Mouse (Mus musculus) liver, embryonic 15.5 days (tissue): Measurements from ENCODE around the gene Clcn1. TPM values are rescaled to one million over a fixed set of nuclear protein-coding genes. Genes with fewer than 3 reads are reported as not detected.

Experiments
- ATAC-seq: fragments of 200-750 bp; cut with Nextera tagmentation; 2 replicates; pipeline ENCODE4 v1.8.0; 2017; ENCODE audit warnings: moderate number of reproducible peaks, mild to moderate bottlenecking, moderate library complexity; ENCODE audit not compliant: insufficient read depth
- H3K27ac ChIP-seq: fragments of 300-500 bp; sonication (generic); replicated peaks from 2 replicates; pipeline ENCODE4 v1.5.1; 2015; ENCODE audit warnings: mild to moderate bottlenecking, inconsistent platforms
- H3K27me3 ChIP-seq: fragments of 300-500 bp; sonication (generic); 2 replicates; pipeline ENCODE4 v1.6.1; 2015; ENCODE audit warnings: mild to moderate bottlenecking, inconsistent platforms
- H3K36me3 ChIP-seq: fragments of 300-500 bp; sonication (generic); replicated peaks from 2 replicates; pipeline ENCODE4 v1.6.1; 2015; ENCODE audit warnings: moderate library complexity, mild to moderate bottlenecking, inconsistent platforms
- H3K4me1 ChIP-seq: fragments of 300-500 bp; sonication (generic); replicated peaks from 2 replicates; pipeline ENCODE4 v1.6.1; 2015; ENCODE audit warnings: inconsistent platforms
- H3K4me2 ChIP-seq: fragments of 300-500 bp; sonication (generic); 2 replicates; pipeline ENCODE4 v1.6.1; 2015; ENCODE audit warnings: moderate library complexity, mild to moderate bottlenecking, inconsistent platforms
- H3K4me3 ChIP-seq: fragments of 300-500 bp; sonication (generic); replicated peaks from 2 replicates; pipeline ENCODE4 v1.5.1; 2015; ENCODE audit warnings: mild to moderate bottlenecking, inconsistent platforms
- H3K9ac ChIP-seq: fragments of 300-500 bp; sonication (generic); 2 replicates; pipeline ENCODE4 v1.6.1; 2015; ENCODE audit warnings: moderate library complexity, mild to moderate bottlenecking, inconsistent platforms
- H3K9me3 ChIP-seq: fragments of 300-500 bp; sonication (generic); replicated peaks from 2 replicates; pipeline ENCODE4 v1.6.1; 2016; ENCODE audit warnings: inconsistent platforms
- WGBS: fragments of 180-500 bp; shearing (Covaris S2); methylation state at CpG from one replicate; pipeline ENCODE4 v1.1.7; 2015; ENCODE audit warnings: mixed read lengths; ENCODE audit not compliant: insufficient replicate concordance; 5-methylcytosine and 5-hydroxymethylcytosine counted together
- polyA plus RNA-seq: library from polyadenylated mRNA; unstranded; fragments of >200 nt; fragmentation: Nextera tagmentation; extraction: Ambion mirVana; gene quantifications from 2 replicates; pipeline ENCODE4 v1.2.1, GENCODE M21; 2015

The Clcn1 gene
- polyA plus RNA-seq, 1 experiment from 2014 or later = 0.07 TPM

DNA sequence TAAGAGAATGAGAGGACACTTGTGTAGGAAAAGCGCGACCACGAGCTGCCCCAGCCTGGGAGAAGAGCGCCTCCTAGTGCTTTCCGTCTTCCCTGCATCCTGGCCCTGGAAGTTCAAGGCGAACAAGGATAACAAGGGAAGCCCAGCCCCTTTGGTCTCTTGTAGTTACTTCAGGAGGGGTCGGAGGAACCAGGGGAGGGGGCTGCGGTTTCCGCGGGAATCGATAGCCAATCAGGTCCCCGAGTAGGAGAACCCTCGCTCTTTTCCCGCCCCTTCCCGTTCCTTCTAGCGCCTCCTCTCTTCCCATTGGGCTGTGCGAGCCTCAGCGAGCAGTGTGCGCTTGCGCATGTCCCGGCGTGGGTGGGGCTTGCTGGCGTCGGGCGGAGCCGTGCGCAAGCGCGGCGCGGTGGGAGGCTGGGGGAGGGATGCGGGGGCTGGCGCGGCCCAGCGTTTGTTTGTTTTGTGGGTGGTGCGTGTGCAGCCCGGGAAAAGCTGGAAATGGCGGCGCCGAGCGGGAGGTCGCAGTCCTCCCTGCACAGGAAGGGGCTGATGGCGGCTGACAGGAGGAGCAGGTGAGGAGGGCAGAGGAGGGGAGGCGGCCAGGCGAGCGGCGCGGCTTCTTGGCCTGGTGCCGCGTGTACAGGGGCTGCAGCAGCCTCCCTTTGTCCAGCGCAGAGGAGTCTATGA lies 21.7 kb upstream of the Clcn1 start, which contains the start of gene Casp2:
TSS of gene Casp2 (plus strand) at position 360 of the 687 bp plus-strand sequence.
- Histone ChIP-seq H3K36me3 (peaks cover 27% of the 10 kb centered on the region), H3K4me1 (peaks cover 28% of the 10 kb centered on the region), H3K27ac (peak within 1 kb of the TSS; percentile 90), H3K9ac (peak within 1 kb of the TSS; percentile 92), H3K4me2 (peak within 1 kb of the TSS; percentile 81), H3K4me3 (peak within 1 kb of the TSS; percentile 99), H3K27me3 (no peaks in the 10 kb centered on the region), H3K9me3 (no peaks in the 10 kb centered on the region)
- peak; percentile 98 for ATAC-seq
- under 1% methylated on average over 51 of the region's 51 CpGs for WGBS

DNA sequence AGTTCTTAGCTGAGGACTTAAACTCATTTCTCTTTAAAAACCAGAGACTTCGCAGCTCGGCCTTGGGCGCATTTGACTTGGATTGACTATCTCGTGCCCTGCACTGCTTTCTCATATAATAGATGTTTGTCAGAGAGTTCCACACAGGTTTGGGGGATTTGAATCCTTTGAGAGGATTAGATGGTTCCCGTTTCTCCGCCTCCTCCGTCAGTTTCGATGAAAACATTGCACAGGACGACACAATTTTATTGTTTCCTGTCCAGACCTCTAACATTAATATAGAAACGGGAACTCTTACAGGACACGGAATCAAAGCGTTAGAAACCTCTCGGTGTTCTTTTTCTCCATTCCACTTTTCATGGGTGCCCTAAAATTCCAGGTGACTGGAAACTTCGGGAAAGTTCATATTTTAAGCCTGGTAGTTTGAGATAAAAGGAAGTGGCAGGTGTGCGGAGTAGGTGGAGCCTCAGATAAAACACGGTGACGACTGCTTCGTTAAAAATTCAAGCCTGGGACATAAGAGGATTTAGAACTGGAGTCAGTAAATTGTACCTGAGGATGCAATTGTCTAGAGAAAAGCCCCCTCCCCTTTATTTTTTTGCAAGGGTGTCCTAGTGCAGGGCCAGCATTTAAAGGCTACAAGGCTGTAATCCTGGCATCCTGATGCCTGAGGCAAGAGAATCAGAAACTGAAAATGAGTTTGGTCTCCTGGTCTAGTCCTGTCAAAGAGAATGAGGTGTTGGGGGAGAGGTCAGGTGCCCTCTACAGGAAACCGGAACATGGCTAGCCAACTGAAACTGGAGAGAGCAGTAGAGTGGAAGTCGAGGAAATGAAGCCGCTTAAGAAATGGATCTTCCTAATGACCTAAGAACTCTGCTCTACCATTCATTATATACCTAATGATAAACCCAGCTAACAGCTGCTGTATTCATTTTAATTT lies 20.8 kb upstream of the Clcn1 start:
- H3K4me3 ChIP-seq = peak overlapping the region; percentile 99
- peaks cover 35% of the 10 kb centered on the region for H3K36me3 ChIP-seq
- ATAC-seq = no peak
- H3K4me2 ChIP-seq = peak overlapping the region; percentile 81
- H3K4me1 ChIP-seq = peaks cover 30% of the 10 kb centered on the region
- WGBS = under 1% methylated on average over 21 of the region's 21 CpGs
- no peaks in the 10 kb centered on the region for H3K9me3 ChIP-seq
- peak overlapping the region; percentile 90 for H3K27ac ChIP-seq
- H3K9ac ChIP-seq = peak overlapping the region; percentile 92
- H3K27me3 ChIP-seq = no peaks in the 10 kb centered on the region

DNA sequence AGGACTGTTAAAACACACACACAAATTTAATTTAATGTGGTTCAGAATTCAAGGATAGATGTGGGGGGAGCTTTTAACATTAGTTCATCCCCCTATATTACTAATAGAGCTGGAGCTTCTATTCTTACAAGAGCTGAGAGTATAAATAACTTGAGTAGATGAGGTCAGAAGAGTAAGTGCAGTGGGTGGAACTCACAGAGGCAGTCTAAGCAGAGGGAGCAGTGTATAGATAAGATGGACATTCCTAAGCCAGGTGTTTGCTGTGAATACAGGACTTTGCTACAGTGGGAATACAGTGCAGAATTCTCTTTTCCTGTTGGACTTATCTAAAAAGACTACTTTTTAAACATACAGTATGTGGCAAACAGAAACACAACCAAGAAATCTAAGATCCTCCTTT lies 15.7 kb upstream of the Clcn1 start:
- no peak for ATAC-seq
- H3K9ac ChIP-seq = no peak overlapping the region
- no peaks in the 10 kb centered on the region for H3K9me3 ChIP-seq
- H3K27me3 ChIP-seq = no peaks in the 10 kb centered on the region
- peaks cover 81% of the 10 kb centered on the region for H3K36me3 ChIP-seq
- H3K4me3 ChIP-seq = no peak overlapping the region
- no peak overlapping the region for H3K4me2 ChIP-seq
- peaks cover 17% of the 10 kb centered on the region for H3K4me1 ChIP-seq
- H3K27ac ChIP-seq = no peak overlapping the region

DNA sequence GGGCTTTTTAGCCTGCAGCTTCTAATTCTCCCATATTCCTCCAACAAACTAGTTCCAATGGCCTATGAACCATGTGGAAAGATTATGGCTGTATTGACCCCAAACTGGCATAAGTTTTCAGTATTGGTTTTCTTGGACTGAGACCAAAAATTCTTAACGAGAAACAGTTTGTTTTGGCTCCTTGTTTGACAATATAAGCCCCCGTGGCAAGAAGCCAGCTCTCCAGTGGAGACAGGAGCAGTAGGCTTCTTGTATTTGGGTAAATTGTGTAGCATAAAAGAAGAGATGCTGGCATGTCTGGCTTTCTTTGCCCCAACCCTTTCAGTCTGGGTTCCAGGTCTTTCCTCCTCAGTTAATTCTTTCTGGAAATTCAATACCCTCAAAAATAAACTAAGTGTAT lies 10.3 kb upstream of the Clcn1 start:
- Histone ChIP-seq H3K9ac (no peak overlapping the region), H3K4me1 (no peaks in the 10 kb centered on the region), H3K27me3 (no peaks in the 10 kb centered on the region), H3K27ac (no peak overlapping the region), H3K4me2 (no peak overlapping the region), H3K4me3 (no peak overlapping the region), H3K36me3 (peaks cover 92% of the 10 kb centered on the region), H3K9me3 (no peaks in the 10 kb centered on the region)
- 68% methylated on average over 2 of the region's 2 CpGs for WGBS
- ATAC-seq = no peak

DNA sequence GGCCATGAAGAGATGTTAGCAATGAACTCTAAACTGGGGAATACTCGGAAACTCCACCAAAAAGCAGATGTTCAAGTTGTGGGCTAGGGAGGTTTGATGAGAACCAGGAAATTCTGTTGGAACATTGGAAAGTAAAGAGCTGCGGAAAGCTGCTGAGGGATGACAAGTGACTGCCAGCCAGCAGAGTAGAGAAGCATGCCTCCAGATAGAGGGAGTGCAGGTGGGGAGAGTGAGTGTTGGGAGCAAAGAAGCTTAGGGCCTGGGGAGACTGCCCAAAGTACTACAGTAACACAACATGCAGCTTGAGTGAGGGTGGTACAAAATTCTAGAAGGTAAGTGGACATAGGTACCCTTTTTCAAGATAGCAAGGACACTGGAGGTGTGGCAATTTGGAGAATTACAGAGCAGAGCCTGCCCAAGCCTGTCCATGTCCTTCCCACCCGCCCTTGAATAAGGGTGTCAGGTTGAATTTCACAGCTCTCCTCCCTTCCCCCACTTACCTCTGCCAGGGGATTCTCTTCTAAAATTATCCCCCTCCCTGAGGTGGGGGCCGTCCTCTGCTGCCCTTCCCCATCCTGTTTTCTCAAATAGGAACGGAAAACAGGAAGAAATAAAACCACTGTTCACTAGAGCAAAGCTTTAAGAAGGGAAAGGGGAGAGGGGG lies 3.5 kb upstream of the Clcn1 start:
- no peaks in the 10 kb centered on the region for H3K4me1 ChIP-seq
- H3K36me3 ChIP-seq = peaks cover 58% of the 10 kb centered on the region
- no peaks in the 10 kb centered on the region for H3K9me3 ChIP-seq
- no peak overlapping the region for H3K4me2 ChIP-seq
- H3K4me3 ChIP-seq = no peak overlapping the region
- H3K27ac ChIP-seq = no peak overlapping the region
- no peak overlapping the region for H3K9ac ChIP-seq
- 58% methylated on average over 5 of the region's 5 CpGs for WGBS
- H3K27me3 ChIP-seq = no peaks in the 10 kb centered on the region
- no peak for ATAC-seq

DNA sequence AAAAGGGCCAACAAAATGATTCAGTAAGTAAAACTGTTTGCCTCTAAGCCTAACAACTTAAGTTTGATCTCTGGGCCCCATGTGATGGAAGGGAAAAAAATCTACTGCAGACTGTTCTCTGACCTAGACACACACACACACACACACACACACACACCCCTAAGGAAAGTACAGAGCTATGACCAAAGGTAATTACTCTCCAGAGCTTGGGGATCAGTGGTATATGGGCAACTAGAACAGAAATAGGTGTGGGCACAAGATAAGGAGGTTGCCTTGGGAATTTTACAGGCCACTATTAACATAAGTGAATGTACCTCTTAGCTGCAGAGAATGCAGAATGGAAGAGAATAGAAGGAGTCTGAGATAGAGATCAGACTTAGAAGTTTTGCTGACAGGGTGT lies 1.1 kb downstream of the Clcn1 start:
- Histone ChIP-seq H3K4me3 (no peak overlapping the region), H3K36me3 (peaks cover 14% of the 10 kb centered on the region), H3K27me3 (no peaks in the 10 kb centered on the region), H3K4me1 (no peaks in the 10 kb centered on the region), H3K9me3 (no peaks in the 10 kb centered on the region), H3K27ac (no peak overlapping the region), H3K4me2 (no peak overlapping the region), H3K9ac (no peak overlapping the region)
- no peak for ATAC-seq

DNA sequence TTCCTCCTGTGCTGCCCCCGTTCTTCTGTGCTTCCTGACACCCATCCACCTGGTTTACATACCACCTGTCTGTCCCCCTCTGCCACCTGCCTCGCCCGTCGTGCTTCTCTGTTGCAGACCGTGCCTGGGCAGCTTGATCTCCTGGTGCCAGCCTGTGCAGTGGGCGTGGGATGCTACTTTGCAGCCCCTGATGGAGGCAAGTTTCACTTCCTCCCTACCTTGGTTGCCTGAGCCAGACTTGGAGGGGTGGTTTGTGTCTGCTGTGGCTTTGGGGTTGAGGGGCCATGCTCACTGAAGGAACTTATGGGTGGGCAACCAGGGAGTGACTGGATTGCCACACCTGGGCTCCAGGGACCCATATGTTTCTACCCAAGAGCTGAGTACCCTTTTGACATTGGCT lies 6.8 kb downstream of the Clcn1 start:
- no peak overlapping the region for H3K9ac ChIP-seq
- H3K4me3 ChIP-seq = no peak overlapping the region
- no peaks in the 10 kb centered on the region for H3K4me1 ChIP-seq
- WGBS = 55% methylated on average over 6 of the region's 6 CpGs
- no peak overlapping the region for H3K4me2 ChIP-seq
- H3K27me3 ChIP-seq = no peaks in the 10 kb centered on the region
- ATAC-seq = no peak
- no peak overlapping the region for H3K27ac ChIP-seq
- H3K9me3 ChIP-seq = no peaks in the 10 kb centered on the region
- H3K36me3 ChIP-seq = no peaks in the 10 kb centered on the region

DNA sequence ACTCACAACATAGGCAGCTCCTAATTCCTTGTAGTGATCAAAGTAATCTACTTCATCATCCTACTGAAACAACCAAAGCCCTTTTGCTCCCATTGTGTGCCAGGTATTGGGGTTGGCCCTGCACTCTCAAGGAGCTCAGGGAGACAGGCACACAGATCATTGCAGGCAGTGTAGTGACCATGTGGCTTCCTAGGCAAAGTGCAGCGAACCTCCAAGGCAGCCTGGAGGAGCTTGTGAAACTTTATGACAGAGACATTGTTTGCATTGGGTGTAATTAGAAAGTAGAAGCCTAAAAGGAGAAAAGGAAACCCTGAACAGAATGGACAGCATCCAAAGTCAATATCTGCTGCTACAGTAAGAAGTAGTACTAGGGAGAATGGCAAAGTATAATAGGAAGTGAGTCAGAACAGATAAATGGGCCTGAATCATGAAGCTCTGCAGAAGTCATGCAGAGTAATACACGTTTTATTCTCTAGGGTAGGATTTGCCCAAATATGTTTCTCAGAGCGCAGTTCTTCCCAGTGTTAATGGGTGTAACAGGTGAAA lies 9.1 kb downstream of the Clcn1 start:
- Histone ChIP-seq H3K4me1 (no peaks in the 10 kb centered on the region), H3K4me3 (no peak overlapping the region), H3K27me3 (no peaks in the 10 kb centered on the region), H3K9me3 (no peaks in the 10 kb centered on the region), H3K36me3 (no peaks in the 10 kb centered on the region), H3K4me2 (no peak overlapping the region), H3K27ac (no peak overlapping the region), H3K9ac (no peak overlapping the region)
- 55% methylated on average over 3 of the region's 3 CpGs for WGBS
- ATAC-seq = no peak

DNA sequence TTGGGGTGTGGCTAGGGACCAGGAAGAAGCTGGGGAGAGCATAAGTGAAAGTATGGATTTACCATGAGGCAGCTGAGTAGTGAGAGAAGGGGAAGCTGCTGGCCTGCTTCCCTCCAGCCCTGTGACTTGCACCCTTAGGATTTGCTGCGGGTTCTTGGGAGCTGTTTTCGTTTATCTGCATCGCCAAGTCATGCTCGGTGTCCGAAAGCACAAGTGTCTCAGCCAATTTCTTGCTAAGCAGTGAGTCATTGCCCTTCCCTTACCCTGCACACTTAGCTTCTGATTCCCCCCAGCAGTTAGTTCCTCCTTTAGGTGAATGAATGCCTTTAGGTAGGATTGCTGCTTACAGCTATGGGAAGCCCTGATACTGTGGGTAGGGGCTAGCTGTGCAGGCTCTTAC lies 12.9 kb downstream of the Clcn1 start:
- H3K4me3 ChIP-seq = no peak overlapping the region
- no peaks in the 10 kb centered on the region for H3K36me3 ChIP-seq
- no peak for ATAC-seq
- no peaks in the 10 kb centered on the region for H3K4me1 ChIP-seq
- H3K9me3 ChIP-seq = no peaks in the 10 kb centered on the region
- WGBS = 22% methylated on average over 5 of the region's 5 CpGs
- no peak overlapping the region for H3K27ac ChIP-seq
- H3K4me2 ChIP-seq = no peak overlapping the region
- H3K27me3 ChIP-seq = no peaks in the 10 kb centered on the region
- no peak overlapping the region for H3K9ac ChIP-seq

DNA sequence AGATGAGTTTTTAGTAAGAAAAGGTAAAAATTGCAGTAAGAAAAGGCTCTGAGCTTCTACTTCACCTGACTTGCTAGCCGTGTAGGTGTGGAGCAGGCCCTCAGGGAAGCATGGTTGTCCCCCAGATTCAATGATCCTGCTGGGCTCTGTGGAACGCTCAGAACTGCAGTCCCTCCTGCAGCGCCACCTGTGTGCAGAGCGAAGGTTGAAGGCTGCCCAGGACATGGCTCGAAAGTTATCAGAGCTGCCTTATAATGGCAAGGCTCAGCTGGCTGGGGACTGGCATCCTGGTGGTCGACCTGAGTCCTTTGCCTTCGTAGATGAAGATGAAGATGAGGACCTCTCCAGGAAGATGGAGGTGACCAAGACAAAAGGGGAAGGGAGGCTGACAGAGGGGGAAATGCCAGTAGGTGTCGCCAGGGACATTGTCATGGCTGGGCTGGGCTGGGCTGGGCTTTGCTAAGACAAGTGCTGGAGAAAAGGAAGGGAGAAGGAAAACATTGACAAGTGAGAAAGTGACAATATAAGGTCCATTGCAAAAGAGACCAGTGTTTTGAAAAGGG lies 23.4 kb downstream of the Clcn1 start:
- no peak overlapping the region for H3K4me2 ChIP-seq
- no peak overlapping the region for H3K27ac ChIP-seq
- H3K9ac ChIP-seq = no peak overlapping the region
- no peaks in the 10 kb centered on the region for H3K9me3 ChIP-seq
- no peaks in the 10 kb centered on the region for H3K27me3 ChIP-seq
- no peaks in the 10 kb centered on the region for H3K36me3 ChIP-seq
- WGBS = 37% methylated on average over 8 of the region's 8 CpGs
- H3K4me1 ChIP-seq = no peaks in the 10 kb centered on the region
- no peak overlapping the region for H3K4me3 ChIP-seq
- ATAC-seq = no peak
